Mouse (Mus musculus) brain, adult 2 months (tissue): ENCODE data around the gene Cytl1.
A peak's percentile ranks its signal among the peaks of the same experiment; 100 is the strongest.

ENCODE experiments used
- DNase-seq: peaks from one replicate; pipeline ENCODE4 v3.0.0; 2011; ENCODE audit warnings: low read depth, low spot score

Cytl1 gene

GRCm38 (mm10) chr5:37769031-37769430, 33.7 kb downstream of the Cytl1 start:
- peak; percentile 58 for DNase-seq

GRCm38 (mm10) chr5:37770870-37771269, 35.6 kb downstream of the Cytl1 start:
- DNase-seq, result no peak

DNA sequence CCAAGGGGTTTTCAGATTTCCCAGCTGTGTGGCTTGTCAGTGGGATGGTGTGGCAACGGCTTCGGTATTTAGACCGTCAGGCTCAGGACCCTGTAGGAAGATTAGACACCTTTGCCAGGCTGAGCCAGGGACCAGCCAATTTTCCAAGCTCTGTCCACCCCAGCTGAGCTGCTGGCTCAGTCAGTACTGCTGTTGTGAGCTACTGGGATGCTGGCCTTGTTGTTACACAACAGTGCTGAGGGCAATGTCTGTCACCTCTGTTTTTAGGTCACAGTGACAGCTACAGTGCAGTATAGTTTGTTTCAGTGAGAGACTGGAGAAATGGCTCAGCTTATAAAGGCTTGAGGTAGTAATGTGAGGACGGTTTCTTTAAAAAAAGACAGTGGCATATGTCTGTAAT, 38.7 kb downstream of the Cytl1 start:
- DNase-seq, result peak; percentile 20

GRCm38 (mm10) chr5:37775681-37776080, 40.4 kb downstream of the Cytl1 start:
- DNase-seq, result no peak

DNA sequence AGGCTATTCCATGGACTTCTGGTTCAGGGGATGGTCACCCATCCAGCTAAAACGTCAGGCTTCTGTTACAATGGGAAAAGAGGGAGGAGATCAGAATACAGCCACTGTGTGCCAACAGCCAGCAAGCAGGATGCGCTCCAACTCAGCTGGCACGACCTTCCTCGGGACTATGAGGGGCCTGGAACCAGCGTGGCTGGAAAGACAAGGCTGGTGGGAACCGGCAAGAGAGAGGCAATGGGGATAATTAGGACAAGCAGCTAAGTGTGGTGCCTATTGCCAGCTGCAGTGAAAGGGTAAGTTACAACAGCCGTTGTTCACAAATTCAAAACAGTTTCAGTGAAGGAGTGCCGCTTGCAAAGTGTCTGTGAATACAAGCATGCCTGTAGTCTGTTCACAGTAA, 48.0 kb downstream of the Cytl1 start:
- no peak for DNase-seq

DNA sequence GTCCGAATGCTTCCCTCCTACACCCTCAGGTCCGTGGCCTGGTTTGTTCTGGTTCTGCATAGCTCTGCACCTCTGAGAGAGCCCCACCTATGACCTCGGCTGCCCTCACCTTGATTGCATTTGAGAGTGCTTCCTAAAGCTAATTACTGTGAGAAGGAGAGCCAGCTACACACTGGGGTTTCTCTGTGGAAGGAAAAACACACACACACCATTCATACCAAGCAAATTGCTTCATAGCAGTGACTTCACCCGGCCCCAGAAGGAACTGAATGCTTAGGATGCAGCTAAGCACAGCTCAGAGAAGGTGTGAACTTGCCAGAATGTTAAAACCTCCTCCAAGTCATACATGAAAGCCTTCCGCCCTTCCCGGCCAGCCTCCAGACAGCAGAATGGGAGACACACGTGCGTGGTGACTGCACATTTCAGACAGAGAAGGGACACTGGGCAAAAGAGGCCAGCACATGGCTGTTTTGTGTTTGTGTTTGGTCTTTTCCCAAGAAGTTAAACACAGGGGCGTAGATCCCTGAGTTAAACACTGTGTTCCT, 49.6 kb downstream of the Cytl1 start:
- peak; percentile 10 for DNase-seq
